Mouse (Mus musculus) liver, embryonic 16.5 days (tissue): ENCODE data around the gene Padi1. TPM values are rescaled to one million over a fixed set of nuclear protein-coding genes. Genes with fewer than 3 reads are reported as not detected.

ENCODE experiments used
- ATAC-seq: fragments of 200-750 bp; cut with Nextera tagmentation; 2 replicates; pipeline ENCODE4 v1.8.0; 2017; ENCODE audit warnings: low read depth, mild to moderate bottlenecking, moderate number of reproducible peaks, moderate library complexity
- H3K27ac ChIP-seq: fragments of 300-500 bp; sonication (generic); 2 replicates; pipeline ENCODE4 v1.5.1; 2014; ENCODE audit warnings: mild to moderate bottlenecking, low read length
- H3K27me3 ChIP-seq: fragments of 300-500 bp; sonication (generic); 2 replicates; pipeline ENCODE4 v1.6.1; 2014; ENCODE audit warnings: low read depth, low read length, mixed read lengths; ENCODE audit not compliant: control insufficient read depth, insufficient read depth
- H3K36me3 ChIP-seq: fragments of 300-500 bp; sonication (generic); 2 replicates; pipeline ENCODE4 v1.6.1; 2014; ENCODE audit warnings: mild to moderate bottlenecking; ENCODE audit not compliant: control insufficient read depth, insufficient read depth
- H3K4me1 ChIP-seq: fragments of 300-500 bp; sonication (generic); 2 replicates; pipeline ENCODE4 v1.6.1; 2014; ENCODE audit warnings: low read depth, low read length, mixed read lengths; ENCODE audit not compliant: control insufficient read depth
- H3K4me2 ChIP-seq: fragments of 300-500 bp; sonication (generic); 2 replicates; pipeline ENCODE4 v1.6.1; 2014; ENCODE audit warnings: low read depth, low read length, mixed read lengths
- H3K4me3 ChIP-seq: fragments of 300-500 bp; sonication (generic); 2 replicates; pipeline ENCODE4 v1.5.1; 2014; ENCODE audit warnings: low read depth, mild to moderate bottlenecking, low read length
- H3K9ac ChIP-seq: fragments of 300-500 bp; sonication (generic); 2 replicates; pipeline ENCODE4 v1.6.1; 2014; ENCODE audit warnings: low read depth, low read length
- H3K9me3 ChIP-seq: fragments of 300-500 bp; sonication (generic); replicated peaks from 2 replicates; pipeline ENCODE4 v1.6.1; 2016; ENCODE audit warnings: low read length; ENCODE audit not compliant: control insufficient read depth
- WGBS: fragments of 180-500 bp; shearing (Covaris S2); extraction: QIAGEN DNeasy Blood & Tissue Kit; methylation state at CpG from one replicate; pipeline ENCODE4 v1.1.7; 2014; ENCODE audit not compliant: insufficient replicate concordance; 5-methylcytosine and 5-hydroxymethylcytosine counted together
- polyA plus RNA-seq: library from polyadenylated mRNA; unstranded; fragments of >200 nt; fragmentation: Nextera tagmentation; extraction: Ambion mirVana; gene quantifications from 2 replicates; pipeline ENCODE4 v1.2.1, GENCODE M21; 2015

Gene Padi1
- polyA plus RNA-seq, 1 experiment from 2014 or later = not detected

- Histone ChIP-seq H3K27ac (no peak overlapping the region), H3K9ac (no peak overlapping the region)
Observed at GRCm38 (mm10) chr4:140815996-140816917, 29.3 kb downstream of the Padi1 start.

GRCm38 (mm10) chr4:140815496-140815895 is 30.1 kb downstream of the Padi1 start:
- Histone ChIP-seq H3K9me3 (no peaks in the 10 kb centered on the region), H3K27me3 (no peaks in the 10 kb centered on the region; the same call in 1 of the 2 replicates), H3K4me1 (peaks cover 46% of the 10 kb centered on the region), H3K4me3 (no peak overlapping the region), H3K27ac (no peak overlapping the region), H3K4me2 (no peak overlapping the region), H3K36me3 (no peaks in the 10 kb centered on the region), H3K9ac (no peak overlapping the region)
- no peak for ATAC-seq
- 18% methylated on average over 5 of the region's 5 CpGs for WGBS

More at GRCm38 (mm10) chr4:140815996-140816917, 29.3 kb downstream of the Padi1 start:
- H3K4me2 ChIP-seq = no peak overlapping the region
- ATAC-seq = peak; percentile 30; the same call in 1 of the 2 replicates
- H3K4me1 ChIP-seq = peaks cover 46% of the 10 kb centered on the region
- 6% methylated on average over 10 of the region's 10 CpGs for WGBS
- H3K4me3 ChIP-seq = no peak overlapping the region
- H3K36me3 ChIP-seq = no peaks in the 10 kb centered on the region
- H3K9me3 ChIP-seq = no peaks in the 10 kb centered on the region
- no peaks in the 10 kb centered on the region; the same call in 1 of the 2 replicates for H3K27me3 ChIP-seq

- peak overlapping the region; percentile 72 for H3K9ac ChIP-seq
- no peaks in the 10 kb centered on the region for H3K9me3 ChIP-seq
- no peaks in the 10 kb centered on the region for H3K36me3 ChIP-seq
- peak overlapping the region; percentile 68 for H3K4me3 ChIP-seq
- no peak overlapping the region for H3K27ac ChIP-seq
- 20% methylated on average over 36 of the region's 36 CpGs for WGBS
- H3K4me2 ChIP-seq = peak overlapping the region; percentile 85
- H3K4me1 ChIP-seq = peaks cover 46% of the 10 kb centered on the region
- H3K27me3 ChIP-seq = no peaks in the 10 kb centered on the region; the same call in 1 of the 2 replicates
- ATAC-seq = peak; percentile 59
Observed at GRCm38 (mm10) chr4:140814241-140815225, 31.0 kb downstream of the Padi1 start.

GRCm38 (mm10) chr4:140813358-140814185 is 32.0 kb downstream of the Padi1 start:
- Histone ChIP-seq H3K27ac (no peak overlapping the region), H3K4me1 (peaks cover 49% of the 10 kb centered on the region)
- WGBS = 38% methylated on average over 13 of the region's 13 CpGs

GRCm38 (mm10) chr4:140812609-140813008 is 33.0 kb downstream of the Padi1 start:
- no peak for ATAC-seq
- no peak overlapping the region for H3K27ac ChIP-seq
- no peak overlapping the region for H3K9ac ChIP-seq
- H3K9me3 ChIP-seq = no peaks in the 10 kb centered on the region
- no peaks in the 10 kb centered on the region for H3K36me3 ChIP-seq
- no peaks in the 10 kb centered on the region; the same call in 1 of the 2 replicates for H3K27me3 ChIP-seq
- 17% methylated on average over 14 of the region's 14 CpGs for WGBS
- H3K4me1 ChIP-seq = peaks cover 49% of the 10 kb centered on the region
- H3K4me2 ChIP-seq = peak overlapping the region; percentile 26; the same call in 1 of the 2 replicates
- no peak overlapping the region for H3K4me3 ChIP-seq

More at GRCm38 (mm10) chr4:140813358-140814185, 32.0 kb downstream of the Padi1 start:
- no peaks in the 10 kb centered on the region for H3K36me3 ChIP-seq
- no peaks in the 10 kb centered on the region; the same call in 1 of the 2 replicates for H3K27me3 ChIP-seq
- no peak for ATAC-seq
- no peaks in the 10 kb centered on the region for H3K9me3 ChIP-seq
- H3K4me2 ChIP-seq = peak overlapping the region; percentile 85
- peak overlapping the region; percentile 68 for H3K4me3 ChIP-seq
- H3K9ac ChIP-seq = peak overlapping the region; percentile 72; the same call in 1 of the 2 replicates

- Histone ChIP-seq H3K9me3 (no peaks in the 10 kb centered on the region), H3K4me1 (peaks cover 49% of the 10 kb centered on the region), H3K27me3 (no peaks in the 10 kb centered on the region; the same call in 1 of the 2 replicates), H3K36me3 (no peaks in the 10 kb centered on the region), H3K4me2 (peak overlapping the region; percentile 26), H3K9ac (no peak overlapping the region), H3K4me3 (no peak overlapping the region), H3K27ac (no peak overlapping the region)
- 32% methylated on average over 8 of the region's 8 CpGs for WGBS
- peak; percentile 12; the same call in 1 of the 2 replicates for ATAC-seq
Observed at GRCm38 (mm10) chr4:140812191-140812590, 33.4 kb downstream of the Padi1 start.

GRCm38 (mm10) chr4:140810458-140811260 is 34.9 kb downstream of the Padi1 start, which contains the start of gene Padi3:
Gene Padi3 (minus strand): TSS chr4:140810648.
- no peaks in the 10 kb centered on the region for H3K36me3 ChIP-seq
- no peak within 1 kb of the TSS for H3K9ac ChIP-seq
- WGBS = 59% methylated on average over 15 of the region's 16 CpGs
- no peak for ATAC-seq
- H3K9me3 ChIP-seq = no peaks in the 10 kb centered on the region
- no peak within 1 kb of the TSS for H3K4me2 ChIP-seq
- no peak within 1 kb of the TSS for H3K4me3 ChIP-seq
- H3K27ac ChIP-seq = no peak within 1 kb of the TSS
- H3K4me1 ChIP-seq = peaks cover 37% of the 10 kb centered on the region
- H3K27me3 ChIP-seq = no peaks in the 10 kb centered on the region; the same call in 1 of the 2 replicates
